Mouse (Mus musculus) CH12.LX (cell line): ENCODE results near the gene Adipor1. TPM values are rescaled to one million over a fixed set of nuclear protein-coding genes. Genes with fewer than 3 reads are reported as not detected.

Experiments used
- DNase-seq: peaks from one replicate; pipeline ENCODE4 v3.0.0-alpha.2; 2013; ENCODE audit errors: extremely low read depth
- H3K27ac ChIP-seq: 2 replicates; pipeline ENCODE4 v1.5.1; 2012; ENCODE audit warnings: low read depth, mild to moderate bottlenecking, control low read depth, moderate library complexity; ENCODE audit not compliant: insufficient read depth
- H3K27me3 ChIP-seq: replicated peaks from 2 replicates; pipeline ENCODE3; 2012; ENCODE audit warnings: inconsistent platforms
- H3K36me3 ChIP-seq, 2 experiments: replicated peaks in 1 of 2; 2 replicates each; pipeline versions ENCODE3 to v1.6.1; 2012; ENCODE audit warnings: inconsistent platforms in 1 of 2, low read length in 1 of 2, mild to moderate bottlenecking in 1 of 2, mixed read lengths in 1 of 2, moderate library complexity in 1 of 2; ENCODE audit not compliant: control insufficient read depth in 1 of 2, insufficient read depth in 1 of 2
- H3K4me1 ChIP-seq, 2 experiments: 2 replicates each; pipeline ENCODE4 v1.6.1; 2012; ENCODE audit warnings: inconsistent platforms in 1 of 2, moderate library complexity in 1 of 2; ENCODE audit not compliant: insufficient read depth in 2 of 2, control insufficient read depth in 1 of 2
- H3K4me2 ChIP-seq: 2 replicates; pipeline ENCODE4 v1.6.1; 2012; ENCODE audit warnings: low read depth, mild to moderate bottlenecking, control low read depth; ENCODE audit not compliant: poor library complexity, insufficient read depth, severe bottlenecking
- H3K4me3 ChIP-seq, 3 experiments: fragments of 150-350 bp in 1 of 3; sonication (generic) in 1 of 3; replicated peaks in 1 of 3; 2 replicates each; pipeline versions ENCODE3 to v1.5.1; 2011 to 2012; ENCODE audit warnings: low read depth in 2 of 3, low read length in 2 of 3, mild to moderate bottlenecking in 2 of 3, moderate library complexity in 2 of 3, control low read depth in 1 of 3, improper control_type of control experiment in 1 of 3, inconsistent platforms in 1 of 3, mixed read lengths in 1 of 3; ENCODE audit not compliant: poor library complexity in 1 of 3
- H3K79me2 ChIP-seq: replicated peaks from 2 replicates; pipeline ENCODE4 v1.6.1; 2012; ENCODE audit warnings: mild to moderate bottlenecking, moderate library complexity; ENCODE audit not compliant: control insufficient read depth, poor library complexity, insufficient read depth, severe bottlenecking; ENCODE audit errors: extremely low read depth
- H3K9ac ChIP-seq: 2 replicates; pipeline ENCODE4 v1.6.1; 2012; ENCODE audit warnings: low read depth, mild to moderate bottlenecking, control low read depth, moderate library complexity; ENCODE audit not compliant: insufficient read depth
- H3K9me3 ChIP-seq: replicated peaks from 2 replicates; pipeline ENCODE3; 2012; ENCODE audit warnings: low read length, inconsistent platforms, mixed read lengths
- CHD1 ChIP-seq: IDR thresholded peaks from 2 replicates; pipeline ENCODE4 v1.6.1; 2012; ENCODE audit warnings: low read depth, low read length, improper control_type of control experiment, inconsistent platforms
- E2F4 ChIP-seq: IDR thresholded peaks from 2 replicates; pipeline ENCODE4 v1.6.1; 2011; ENCODE audit warnings: low read depth, low read length, improper control_type of control experiment; ENCODE audit not compliant: insufficient replicate concordance
- EP300 ChIP-seq: IDR thresholded peaks from 2 replicates; pipeline ENCODE4 v1.6.1; 2011; ENCODE audit warnings: low read length, improper control_type of control experiment
- ETS1 ChIP-seq: conservative IDR thresholded peaks from 2 replicates; pipeline ENCODE4 v1.6.1; 2012; ENCODE audit warnings: low read depth, mild to moderate bottlenecking, inconsistent platforms, low read length, improper control_type of control experiment, moderate library complexity
- HCFC1 ChIP-seq: IDR thresholded peaks from 2 replicates; pipeline ENCODE4 v1.6.1; 2012; ENCODE audit warnings: low read depth, mild to moderate bottlenecking, inconsistent platforms, low read length, improper control_type of control experiment
- IRF4 ChIP-seq: IDR thresholded peaks from 2 replicates; pipeline ENCODE4 v1.6.1; 2014; ENCODE audit warnings: low read depth, mild to moderate bottlenecking, inconsistent platforms, low read length, improper control_type of control experiment
- JUN ChIP-seq: IDR thresholded peaks from 2 replicates; pipeline ENCODE4 v1.6.1; 2011; ENCODE audit warnings: low read depth, mild to moderate bottlenecking, low read length, improper control_type of control experiment, moderate library complexity; ENCODE audit not compliant: insufficient read depth
- MAX ChIP-seq: IDR thresholded peaks from 2 replicates; pipeline ENCODE4 v1.6.1; 2011; ENCODE audit warnings: low read length, improper control_type of control experiment
- MAZ ChIP-seq: IDR thresholded peaks from 2 replicates; pipeline ENCODE4 v1.6.1; 2012; ENCODE audit warnings: low read depth, mild to moderate bottlenecking, inconsistent platforms, low read length, improper control_type of control experiment, moderate library complexity
- MEF2A ChIP-seq: IDR thresholded peaks from 2 replicates; pipeline ENCODE4 v1.6.1; 2014; ENCODE audit warnings: low read depth, mild to moderate bottlenecking, inconsistent platforms, low read length, improper control_type of control experiment, borderline replicate concordance
- MYC ChIP-seq: IDR thresholded peaks from 2 replicates; pipeline ENCODE4 v1.6.1; 2011; ENCODE audit warnings: low read depth, mild to moderate bottlenecking, improper control_type of control experiment, low read length
- POLR2A ChIP-seq: IDR thresholded peaks from 2 replicates; pipeline ENCODE4 v1.6.1; 2011; ENCODE audit warnings: low read depth, mild to moderate bottlenecking, improper control_type of control experiment, low read length
- POLR2AphosphoS2 ChIP-seq: IDR thresholded peaks from 2 replicates; pipeline ENCODE4 v1.6.1; 2011; ENCODE audit warnings: low read depth, low read length, improper control_type of control experiment
- RAD21 ChIP-seq: IDR thresholded peaks from 2 replicates; pipeline ENCODE4 v1.6.1; 2011; ENCODE audit warnings: low read depth, mild to moderate bottlenecking, low read length, improper control_type of control experiment, moderate library complexity
- SIN3A ChIP-seq: IDR thresholded peaks from 2 replicates; pipeline ENCODE4 v1.6.1; 2012; ENCODE audit warnings: low read length, improper control_type of control experiment, inconsistent platforms
- SMC3 ChIP-seq: IDR thresholded peaks from 2 replicates; pipeline ENCODE4 v1.6.1; 2011; ENCODE audit warnings: low read depth, low read length, improper control_type of control experiment
- TBP ChIP-seq: conservative IDR thresholded peaks from 2 replicates; pipeline ENCODE4 v1.6.1; 2011; ENCODE audit warnings: low read depth, low read length, improper control_type of control experiment
- USF1 ChIP-seq: IDR thresholded peaks from 2 replicates; pipeline ENCODE4 v1.6.1; 2014; ENCODE audit warnings: low read depth, mild to moderate bottlenecking, inconsistent platforms, low read length, improper control_type of control experiment
- ZMIZ1 ChIP-seq: IDR thresholded peaks from 2 replicates; pipeline ENCODE4 v1.6.1; 2012; ENCODE audit warnings: low read depth, mild to moderate bottlenecking, inconsistent platforms, low read length, improper control_type of control experiment
- dilution Hi-C: fragments of 300-500 bp; cut with MboI; formaldehyde crosslinking; loops from 2 replicates; pipeline ENCODE4 v1.14.3; 2020; ENCODE audit warnings: low sequenced_read_pairs; ENCODE audit not compliant: extremely low pct_unique_long_range_greater_than_20kb, extremely low pct_ligation_motif_present
- in situ Hi-C: fragments of 300-500 bp; cut with MboI; formaldehyde crosslinking; loops from 3 replicates; pipeline ENCODE4 v1.14.3; 2019; ENCODE audit warnings: low sequenced_read_pairs, low pct_ligation_motif_present, low pct_unique_long_range_greater_than_20kb, mixed read lengths
- polyA plus RNA-seq: library from polyadenylated mRNA; unstranded; fragments of >175 nt; gene quantifications from 2 replicates; pipeline ENCODE4 v1.2.1, GENCODE M21; 2012; ENCODE audit warnings: low read depth; ENCODE audit not compliant: insufficient read length
- total RNA-seq, 2 experiments: library from RNA; depleted of rRNA; stranded (reverse); fragments of 300-350 nt in 1 of 2; fragments of >200 nt in 1 of 2; gene quantifications; 2 replicates each; pipeline ENCODE4 v1.2.3; 2012 to 2014

Gene Adipor1
- total and polyA plus RNA-seq, 3 experiments = 64.1 to 94.0 (median 70.8) TPM

DNA sequence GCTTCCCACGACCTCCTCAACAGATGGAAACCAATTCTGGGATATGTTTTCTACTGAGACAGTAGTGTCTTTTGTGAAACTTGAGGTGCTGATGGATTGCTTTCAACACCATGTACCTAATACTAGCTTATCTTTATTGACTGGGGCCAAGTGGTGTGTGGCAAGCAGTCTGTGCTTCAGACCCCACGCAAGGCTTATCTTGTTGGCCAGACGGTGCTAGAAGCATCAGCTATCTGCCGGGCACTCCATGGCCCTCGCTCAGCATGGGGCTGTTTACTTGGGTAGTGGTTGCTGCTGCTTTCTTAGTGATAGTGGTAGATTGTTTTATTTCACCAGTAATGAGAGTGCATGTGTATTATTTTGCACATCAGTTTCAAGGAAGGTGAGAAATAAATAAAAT is 11.1 kb downstream of the Adipor1 start:
- Histone ChIP-seq H3K9ac (no peak overlapping the region), H3K27me3 (no peaks in the 10 kb centered on the region), H3K4me2 (no peak overlapping the region), H3K9me3 (no peaks in the 10 kb centered on the region), H3K27ac (no peak overlapping the region)
- no peak for TF ChIP-seq TBP
- no peak for TF ChIP-seq E2F4
- no peak for TF ChIP-seq JUN
- TF ChIP-seq EP300 = no peak
- no peak for TF ChIP-seq HCFC1
- no peak for TF ChIP-seq POLR2AphosphoS2
- TF ChIP-seq MAZ = no peak
- TF ChIP-seq MAX = no peak
- no peak for TF ChIP-seq IRF4
- TF ChIP-seq USF1 = no peak
- no peak for TF ChIP-seq RAD21
- TF ChIP-seq, all 38 proteins: peak for 0
- Histone ChIP-seq H3K4me1 (no peaks in the 10 kb centered on the region), H3K4me3 (no peak overlapping the region), H3K36me3 (peaks cover 68 to 89% of the 10 kb centered on the region in 2 experiments), H3K79me2 (peaks cover 9% of the 10 kb centered on the region)
- dilution Hi-C loops = no loop called here
- in situ Hi-C loops = no loop called here
- DNase-seq = no peak

DNA sequence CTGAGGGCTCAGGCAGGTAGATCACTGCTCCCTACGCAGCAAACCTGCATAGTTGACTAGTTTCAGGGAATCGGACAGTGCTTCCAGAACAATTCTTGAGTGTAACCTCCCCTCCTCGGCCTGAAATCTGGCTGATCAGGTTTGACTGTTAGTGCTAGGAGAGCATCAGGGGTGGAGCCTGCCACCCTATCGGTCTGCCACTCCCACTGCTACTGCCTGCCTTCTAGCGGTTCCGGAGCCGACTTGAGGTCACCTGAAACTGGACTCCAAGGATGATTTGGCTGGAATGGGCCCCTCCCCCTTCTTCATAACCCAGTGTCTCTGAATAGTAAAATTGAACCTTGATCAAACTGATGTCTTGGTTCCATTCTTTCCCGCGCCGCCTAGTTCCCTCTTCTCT is 17.8 kb downstream of the Adipor1 start:
- H3K27ac ChIP-seq = no peak overlapping the region
- no peak overlapping the region for H3K4me3 ChIP-seq
- no peaks in the 10 kb centered on the region for H3K27me3 ChIP-seq
- dilution Hi-C loops (no loop called here), in situ Hi-C loops (no loop called here)
- H3K79me2 ChIP-seq = peaks cover 2% of the 10 kb centered on the region; the same call in 1 of the 2 replicates
- no peak overlapping the region for H3K9ac ChIP-seq
- H3K4me1 ChIP-seq = peaks cover 2 to 10% of the 10 kb centered on the region in 2 experiments; a peak in 2 of 4 replicates
- TF ChIP-seq SMC3 (no peak), MEF2A (no peak), CHD1 (no peak), SIN3A (no peak), MYC (no peak), JUN (no peak), ETS1 (no peak), ZMIZ1 (no peak), POLR2AphosphoS2 (no peak), RAD21 (no peak), E2F4 (no peak), MAX (no peak), POLR2A (no peak)
- peaks cover 42 to 54% of the 10 kb centered on the region in 2 experiments for H3K36me3 ChIP-seq
- no peak for DNase-seq
- no peak overlapping the region for H3K4me2 ChIP-seq
- no peaks in the 10 kb centered on the region for H3K9me3 ChIP-seq
